Mouse (Mus musculus): Measurements from ENCODE around the gene Cplx3. TPM values are rescaled to one million over a fixed set of nuclear protein-coding genes. Genes with fewer than 3 reads are reported as not detected.

Cplx3 gene
- polyA plus RNA-seq, 2 experiments from 2014 or later, result not detected

GRCm38 (mm10) chr9:57557215-57557614, 48.9 kb downstream of the Cplx3 start:
- no peak for ATAC-seq

DNA sequence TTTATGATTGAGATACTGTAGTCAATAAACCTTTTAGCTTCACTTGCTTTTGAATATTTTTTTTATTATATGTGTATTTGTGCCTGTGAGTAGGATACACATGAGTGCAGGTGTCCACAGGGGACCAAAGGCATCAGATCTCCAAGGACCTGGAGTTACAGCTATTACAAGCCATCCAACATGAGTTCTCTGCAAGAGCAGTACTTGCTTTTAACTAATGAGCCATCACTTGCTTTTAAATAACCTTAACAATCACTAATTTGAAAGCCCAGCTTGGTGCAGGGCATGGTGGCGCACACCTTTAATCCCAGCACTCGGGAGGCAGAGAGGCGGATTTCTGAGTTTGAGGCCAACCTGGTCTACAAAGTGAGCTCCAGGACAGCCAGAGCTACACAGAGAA, 51.3 kb downstream of the Cplx3 start:
- no peak for ATAC-seq

- ATAC-seq, result no peak
These were observed 53.0 kb downstream of the Cplx3 start for GRCm38 (mm10) chr9:57553119-57553518.

DNA sequence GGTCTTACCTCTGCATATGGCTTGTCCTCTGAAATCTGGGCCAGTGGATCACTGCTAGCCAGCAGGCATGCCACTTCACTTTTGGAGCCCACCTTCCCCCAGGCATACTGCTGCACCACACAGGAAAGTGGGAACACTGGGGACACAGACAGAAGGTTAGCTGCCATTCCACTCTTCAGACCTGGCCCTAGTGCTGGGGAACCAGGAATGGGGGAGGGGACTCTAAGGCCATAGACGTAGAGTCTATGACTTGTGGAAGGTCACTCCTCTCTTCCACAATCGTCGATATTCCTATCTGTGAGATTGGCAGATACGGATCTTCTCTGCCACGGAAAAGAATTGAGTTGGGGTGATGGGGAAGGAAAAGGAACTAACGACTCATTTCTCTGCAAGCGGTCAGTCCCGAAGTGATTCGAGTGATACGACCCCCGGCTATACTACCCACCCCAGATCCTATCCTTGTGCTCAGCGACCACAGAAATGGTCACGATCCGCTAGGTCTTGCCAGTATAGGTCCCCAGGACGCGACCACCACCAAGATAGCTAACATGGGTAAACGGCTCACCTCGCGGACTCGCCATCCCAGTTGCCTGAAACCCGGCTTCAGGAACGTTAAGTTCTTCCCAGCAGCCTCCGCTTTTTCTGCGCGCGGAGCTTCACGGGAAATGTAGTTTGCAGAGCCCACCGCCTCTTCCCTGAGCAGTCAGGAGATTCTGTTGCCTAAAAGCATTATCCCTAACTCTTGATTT, 53.8 kb downstream of the Cplx3 start, which contains the start of gene Mpi:
TSS of gene Mpi (minus strand) at position 625 of the 749 bp plus-strand sequence.
- no peak for ATAC-seq

DNA sequence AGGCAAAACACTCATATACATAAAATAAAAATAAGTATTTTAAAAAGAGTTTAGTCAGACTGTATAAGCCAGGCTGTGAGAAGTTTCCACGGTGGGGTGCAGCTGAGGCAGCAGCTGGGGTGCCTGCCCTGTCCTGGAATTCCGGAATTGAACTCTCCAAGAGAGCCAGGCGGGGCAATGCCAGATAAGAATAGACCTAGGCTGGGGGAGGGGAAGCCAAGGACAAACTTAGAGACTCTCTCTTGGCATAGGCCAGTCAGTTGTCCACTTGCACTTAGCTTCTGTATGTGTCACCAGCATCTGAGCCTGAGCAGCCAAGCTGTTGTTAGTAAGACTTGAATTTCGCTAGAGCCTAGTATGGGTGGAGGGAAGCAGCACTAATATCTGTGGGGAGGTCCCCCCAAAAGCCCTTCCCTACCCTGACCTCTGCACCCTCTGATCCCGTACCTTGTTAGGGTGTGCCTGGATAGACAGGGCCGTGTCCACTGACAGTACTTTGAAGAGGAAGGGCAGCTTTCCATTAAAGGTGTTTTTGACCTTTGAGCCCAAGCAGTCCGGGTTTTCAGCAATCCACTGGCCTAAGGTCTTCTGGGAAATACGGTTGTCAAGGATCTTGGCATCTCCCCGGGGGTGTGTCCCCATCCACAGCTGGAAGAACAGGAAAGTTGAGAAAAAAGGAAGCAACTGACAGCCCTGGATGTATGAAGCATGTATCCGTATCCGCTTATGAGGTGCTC, 55.8 kb downstream of the Cplx3 start:
- ATAC-seq, result no peak

Other genes with a start within 250 kb of the Cplx3 start
- 100 to 1,000 TPM; 157 to 228 TPM for gene Ppcdc, start 166.2 kb downstream of the Cplx3 start, polyA plus RNA-seq (2017; shearing (Covaris generic))
- under 1 TPM in 1 of 2 experiments, not detected in 1; 0.26 TPM for gene Scamp5, start 138.2 kb downstream of the Cplx3 start, polyA plus RNA-seq (2017; shearing (Covaris generic))
- gene Rpp25, start 102.3 kb downstream of the Cplx3 start, polyA plus RNA-seq (2017; shearing (Covaris generic)), result not detected
- gene Cox5a, start 85.0 kb downstream of the Cplx3 start, polyA plus RNA-seq (2017; shearing (Covaris generic)), result 100 to 1,000 TPM; 197 to 242 TPM
- 10 to 100 TPM; 22.2 to 29.8 TPM for gene Fam219b, start 68.8 kb downstream of the Cplx3 start, polyA plus RNA-seq (2017; shearing (Covaris generic))
- 10 to 100 TPM; 15.7 to 17.9 TPM for gene Mpi, start 53.5 kb downstream of the Cplx3 start, polyA plus RNA-seq (2017; shearing (Covaris generic))
- gene Scamp2, start 45.3 kb downstream of the Cplx3 start, polyA plus RNA-seq (2017; shearing (Covaris generic)), result 100 to 1,000 TPM in 1 of 2 experiments, 10 to 100 TPM in 1; 92.6 to 119 TPM
- gene Ulk3, start 16.8 kb downstream of the Cplx3 start, polyA plus RNA-seq (2017; shearing (Covaris generic)), result 10 to 100 TPM; 27.0 to 48.2 TPM
- gene Lman1l, start 14.5 kb upstream of the Cplx3 start, polyA plus RNA-seq (2017; shearing (Covaris generic)), result 1 to 10 TPM in 1 of 2 experiments, under 1 TPM in 1; 0.79 to 1.4 TPM
- 100 to 1,000 TPM; 110 to 150 TPM for gene Csk, start 47.4 kb upstream of the Cplx3 start, polyA plus RNA-seq (2017; shearing (Covaris generic))
- not detected for gene Cyp1a2, start 77.4 kb upstream of the Cplx3 start, polyA plus RNA-seq (2017; shearing (Covaris generic))
- gene Cyp1a1, start 81.6 kb upstream of the Cplx3 start, polyA plus RNA-seq (2017; shearing (Covaris generic)), result not detected
- 10 to 100 TPM; 30.2 to 30.5 TPM for gene Edc3, start 102.3 kb upstream of the Cplx3 start, polyA plus RNA-seq (2017; shearing (Covaris generic))
- 100 to 1,000 TPM in 1 of 2 experiments, 10 to 100 TPM in 1; 95.0 to 107 TPM for gene Clk3, start 159.6 kb upstream of the Cplx3 start, polyA plus RNA-seq (2017; shearing (Covaris generic))
- gene Arid3b, start 230.5 kb upstream of the Cplx3 start, polyA plus RNA-seq (2017; shearing (Covaris generic)), result 10 to 100 TPM; 25.2 to 35.4 TPM

Data from CD4-positive, CD25-positive, alpha-beta regulatory T cell, adult 4 months (primary cell).